Mouse (Mus musculus): ENCODE measurements at regions not wholly inside any gene's neighbourhood (a gene's known extent, or its start where the extent isn't known, plus 50 kb on each side); places are given as distances from the start of the nearest gene placed in this dataset.

DNA sequence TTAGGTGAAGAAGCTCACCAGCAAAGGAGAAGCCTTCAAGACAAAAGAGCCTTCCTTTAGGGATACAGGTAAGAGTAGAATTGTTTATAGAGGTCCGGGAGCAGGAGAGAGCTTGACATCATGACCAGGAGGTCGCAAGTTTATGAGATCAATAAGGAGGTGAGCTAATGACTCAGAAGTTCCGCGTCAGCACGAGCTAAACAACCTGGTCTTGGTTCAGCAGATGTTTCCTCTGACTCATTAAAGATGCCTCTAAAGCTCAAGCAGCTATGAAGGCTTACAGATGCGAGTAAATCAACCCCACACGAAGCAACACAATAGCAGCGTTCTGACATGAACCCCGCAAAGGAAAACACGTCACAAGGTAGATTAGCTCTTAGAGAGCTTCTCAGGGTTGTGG is 171.1 kb upstream of the Jade1 start:
- no peak for TF ChIP-seq POLR2A (IDR thresholded peaks at IDR 0.05; ENCODE audit: insufficient read depth, low read length)
- no peak for TF ChIP-seq CTCF (IDR thresholded peaks at IDR 0.05; ENCODE audit: low read depth, low read length)
